Mouse (Mus musculus): ENCODE measurements around the gene Gm49711. TPM values are rescaled to one million over a fixed set of nuclear protein-coding genes. Genes with fewer than 3 reads are reported as not detected.
"Not testable (repeated sequence)": the region's sequence is repeated elsewhere in the genome, so short reads cannot be mapped to it uniquely, and the experiment has no call there.

Gene Gm49711
- polyA plus RNA-seq, 1 experiment, result 0.07 TPM

DNA sequence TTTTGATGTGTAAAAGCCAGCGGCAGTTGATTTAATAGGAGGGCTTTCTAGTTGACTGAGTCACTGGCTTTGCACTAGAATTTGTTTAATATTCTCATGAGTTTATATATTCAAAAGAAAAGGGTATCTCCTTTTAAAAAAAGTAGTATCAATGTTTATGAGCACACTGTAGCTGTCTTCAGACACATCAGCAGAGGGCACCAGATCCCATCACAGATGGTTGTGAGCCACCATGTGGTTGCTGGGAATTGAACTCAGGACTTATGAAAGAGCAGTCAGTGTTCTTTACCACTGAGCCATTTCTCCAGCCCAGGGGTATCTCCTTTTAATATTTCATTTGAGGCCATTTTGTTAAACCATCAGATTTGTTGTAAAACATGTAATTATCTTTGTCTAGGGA lies 4.7 kb downstream of the Gm49711 start:
- no peak for DNase-seq (ENCODE audit: low spot score)

DNA sequence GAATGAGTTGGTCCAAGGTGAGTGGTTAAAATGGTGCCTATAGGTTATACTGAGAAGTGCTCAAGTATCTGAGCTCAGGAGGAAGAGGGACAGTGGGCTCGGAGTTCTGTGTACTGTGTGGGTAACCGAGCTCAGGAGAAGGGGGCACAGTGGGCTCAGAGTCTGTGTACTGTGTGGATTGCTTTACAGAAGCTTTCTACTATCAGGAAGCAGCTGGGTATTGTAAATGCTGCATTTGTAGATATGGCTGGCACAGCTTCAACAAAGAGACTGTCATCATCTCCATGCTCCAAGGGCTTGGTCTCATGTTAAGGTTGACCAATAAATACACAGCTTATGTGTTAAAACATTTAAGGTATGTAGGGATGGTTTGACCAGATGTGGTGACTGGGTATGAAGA lies 6.7 kb downstream of the Gm49711 start:
- no peak for DNase-seq (ENCODE audit: low spot score)

GRCm38 (mm10) chr16:92070338-92070737 lies 12.2 kb downstream of the Gm49711 start:
- DNase-seq (ENCODE audit: low spot score), result no peak

- no peak for DNase-seq (ENCODE audit: low spot score)
These were observed 18.7 kb downstream of the Gm49711 start for GRCm38 (mm10) chr16:92076797-92077196.

GRCm38 (mm10) chr16:92083771-92084453 lies 25.8 kb downstream of the Gm49711 start:
- no peak for DNase-seq (ENCODE audit: low spot score)

DNA sequence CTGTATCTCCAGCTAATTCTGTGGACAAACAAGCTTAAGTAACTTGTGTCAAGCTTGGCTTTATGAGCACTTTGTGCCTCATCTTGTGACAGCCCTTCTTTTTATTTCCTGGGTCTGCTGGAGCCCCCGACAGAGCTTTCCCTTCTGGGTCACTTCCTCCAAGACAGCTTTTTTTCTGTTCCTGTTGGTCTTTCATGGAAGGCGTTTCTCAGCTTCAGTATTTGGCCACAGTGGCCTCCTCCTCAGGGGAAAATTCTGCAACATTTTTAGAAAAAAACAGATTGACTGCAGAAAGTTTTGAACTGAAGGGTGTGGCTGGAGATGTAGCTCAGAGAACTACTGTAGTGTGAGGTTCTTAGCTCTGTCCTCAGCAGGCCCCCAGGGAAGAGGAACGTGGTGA lies 31.1 kb downstream of the Gm49711 start:
- DNase-seq (ENCODE audit: low spot score), result no peak

- DNase-seq (ENCODE audit: low spot score), result no peak
These were observed 33.8 kb downstream of the Gm49711 start for GRCm38 (mm10) chr16:92091876-92092275.

GRCm38 (mm10) chr16:92098351-92099051 lies 40.4 kb downstream of the Gm49711 start:
- DNase-seq (ENCODE audit: low spot score), result no peak

GRCm38 (mm10) chr16:92099598-92099997 lies 41.5 kb downstream of the Gm49711 start:
- no peak for DNase-seq (ENCODE audit: low spot score)

DNA sequence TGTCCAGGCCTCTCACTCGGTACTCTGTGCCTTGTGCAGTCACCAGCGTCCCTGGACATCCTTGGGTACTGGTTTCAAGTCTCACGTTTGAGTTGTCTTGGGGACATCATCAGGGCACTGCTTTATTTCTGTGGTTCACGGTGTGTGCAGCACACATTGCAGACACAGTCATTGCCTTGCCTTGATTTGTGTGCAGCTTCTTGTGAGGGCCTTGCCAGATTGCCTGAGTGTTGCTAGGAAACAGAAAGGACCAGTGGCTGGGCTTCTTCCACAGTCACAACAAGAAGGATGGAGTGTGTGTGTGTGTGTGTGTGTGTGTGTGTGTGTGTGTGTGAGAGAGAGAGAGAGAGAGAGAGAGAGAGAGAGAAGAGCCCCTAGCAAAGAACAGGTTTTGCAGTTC lies 42.0 kb downstream of the Gm49711 start:
- no peak for DNase-seq (ENCODE audit: low spot score)

GRCm38 (mm10) chr16:92102115-92102514 lies 44.0 kb downstream of the Gm49711 start:
- DNase-seq (ENCODE audit: low spot score), result no peak

- DNase-seq (ENCODE audit: low spot score), result not testable (repeated sequence)
These were observed 44.8 kb downstream of the Gm49711 start for GRCm38 (mm10) chr16:92102931-92103330.

DNA sequence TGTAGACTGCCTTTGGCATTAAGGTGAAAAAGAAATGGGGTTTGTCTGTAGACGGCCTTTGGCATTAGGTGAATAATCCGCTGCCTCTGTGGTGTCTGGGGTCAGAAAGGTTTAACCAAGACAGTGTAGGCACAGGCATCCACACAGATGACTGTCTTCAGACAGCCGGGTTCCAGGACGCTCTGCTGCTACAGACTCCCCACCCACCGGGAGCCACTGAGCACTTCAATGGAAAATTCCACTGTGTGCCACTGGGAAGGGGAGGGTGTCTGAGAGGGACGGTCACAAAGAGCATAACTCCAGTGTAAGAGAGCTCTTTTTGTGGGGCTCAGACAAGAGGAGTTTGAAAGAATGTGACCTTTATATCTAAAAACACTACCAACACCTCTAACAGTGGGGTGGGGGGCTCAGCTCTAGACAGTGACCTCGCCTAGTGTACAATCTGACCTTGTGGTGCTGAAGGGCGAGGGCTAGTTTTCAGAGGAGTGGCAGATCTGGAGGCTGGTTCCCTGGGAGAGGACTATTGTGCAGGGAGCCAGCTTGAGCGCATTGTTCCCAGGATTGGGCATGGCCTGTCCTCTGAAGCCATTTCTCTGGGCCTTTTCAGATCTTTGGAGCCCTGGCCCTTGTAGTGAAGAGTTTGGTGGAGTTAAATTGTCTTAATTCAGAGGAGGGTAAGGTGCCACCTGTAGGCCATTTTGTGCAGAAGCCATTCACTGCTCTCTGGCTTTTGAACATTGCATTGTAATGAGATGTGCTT lies 45.6 kb downstream of the Gm49711 start:
- DNase-seq (ENCODE audit: low spot score), result no peak

DNA sequence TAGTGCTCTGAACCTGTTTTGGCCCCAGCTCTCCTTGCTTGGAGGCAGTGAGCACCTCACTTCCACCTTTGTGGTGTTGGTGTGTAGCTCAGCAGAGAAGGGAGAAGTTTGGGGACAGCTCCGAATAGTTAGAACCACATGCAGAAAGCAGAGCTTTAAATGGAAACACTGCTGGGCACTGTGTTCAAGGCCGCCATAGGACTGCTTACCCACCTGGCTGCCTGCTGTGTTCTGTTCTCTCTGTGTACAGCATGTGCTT lies 46.1 kb downstream of the Gm49711 start:
- no peak for DNase-seq (ENCODE audit: low spot score)

GRCm38 (mm10) chr16:92104951-92105350 lies 46.8 kb downstream of the Gm49711 start:
- no peak for DNase-seq (ENCODE audit: low spot score)

- DNase-seq (ENCODE audit: low spot score), result no peak
These were observed 47.5 kb downstream of the Gm49711 start for GRCm38 (mm10) chr16:92105631-92106030.

GRCm38 (mm10) chr16:92107346-92107745 lies 49.2 kb downstream of the Gm49711 start:
- no peak for DNase-seq (ENCODE audit: low spot score)

DNA sequence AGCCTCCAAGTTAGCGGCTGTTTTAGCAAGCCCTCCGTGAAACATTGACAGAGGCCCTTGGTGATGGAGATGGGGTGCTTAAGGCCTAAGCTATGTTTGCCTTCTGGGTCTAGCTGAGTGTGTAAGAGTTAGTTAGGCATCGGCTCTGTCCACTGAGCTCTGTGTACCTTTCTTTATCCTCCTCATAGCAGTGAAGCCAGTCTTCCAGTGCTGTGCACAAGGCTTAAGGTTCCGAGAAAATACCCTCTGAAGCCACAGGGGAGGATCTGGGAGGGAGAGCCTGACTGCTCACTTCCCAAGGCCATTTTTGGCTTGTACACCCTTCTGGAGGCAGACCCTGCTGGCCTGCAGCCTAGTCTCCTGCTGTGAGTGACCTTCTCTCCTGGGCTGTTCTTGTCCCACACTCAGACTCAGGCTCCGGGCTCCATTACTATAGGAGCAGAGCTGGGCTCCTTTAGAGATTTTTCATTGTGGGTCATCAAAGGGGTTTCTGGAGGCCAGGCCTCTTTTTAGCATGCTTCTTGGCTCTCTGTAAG lies 56.7 kb downstream of the Gm49711 start:
- DNase-seq (ENCODE audit: low spot score), result no peak

DNA sequence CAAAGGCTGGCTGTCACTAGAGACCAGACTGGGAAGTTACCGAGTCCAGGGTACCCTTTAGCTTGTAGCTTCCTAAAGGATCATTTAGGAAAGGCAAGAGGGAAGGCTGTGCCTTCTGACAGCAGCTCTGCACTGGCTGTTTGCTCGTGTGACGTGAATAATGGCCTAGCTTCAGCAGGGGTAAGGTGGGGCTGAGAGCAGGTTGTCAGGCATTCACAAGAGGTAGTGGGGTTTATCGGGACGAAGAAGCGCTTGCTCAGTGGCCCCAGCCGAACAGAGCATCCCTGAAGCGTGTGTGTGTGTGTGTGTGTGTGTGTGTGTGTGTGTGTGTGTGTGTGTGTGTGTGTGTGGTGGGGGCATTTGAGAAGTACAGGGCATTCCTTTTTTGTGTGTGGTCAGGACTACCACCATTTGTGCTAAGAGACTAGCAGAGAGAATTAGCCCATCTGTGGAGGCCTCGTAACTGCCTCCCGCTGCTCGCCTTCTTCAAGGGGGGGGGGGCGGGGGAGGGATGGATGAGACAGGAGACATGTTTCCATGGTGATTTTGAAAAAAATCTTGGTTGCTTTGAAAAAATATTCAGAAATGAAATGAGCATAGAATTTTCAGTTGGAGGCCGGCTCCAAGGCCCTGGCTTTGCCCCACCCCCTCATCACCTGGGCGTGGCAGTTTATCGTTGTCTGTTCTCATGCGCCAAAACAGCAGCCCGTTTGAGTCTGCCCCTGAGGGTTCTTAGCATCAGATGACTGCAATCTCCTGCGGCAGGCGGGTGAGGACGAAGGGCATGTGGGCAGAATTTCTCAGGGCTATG lies 57.7 kb downstream of the Gm49711 start:
- no peak for DNase-seq (ENCODE audit: low spot score)

- DNase-seq (ENCODE audit: low spot score), result no peak
These were observed 59.5 kb downstream of the Gm49711 start for GRCm38 (mm10) chr16:92117337-92118209.

- DNase-seq (ENCODE audit: low spot score), result no peak
These were observed 60.9 kb downstream of the Gm49711 start for GRCm38 (mm10) chr16:92119013-92119515.

Data from urinary bladder, adult 2 months (tissue).